Mouse (Mus musculus) left cerebral cortex, adult 2 months (tissue): ENCODE results near the gene Med9. TPM values are rescaled to one million over a fixed set of nuclear protein-coding genes. Genes with fewer than 3 reads are reported as not detected.

Experiments used
- DNase-seq, 2 experiments: peaks; one replicate each; pipeline ENCODE4 v3.0.0; 2021 to 2022; ENCODE audit warnings: low spot score in 2 of 2, mixed read lengths in 1 of 2; ENCODE audit errors: extremely low spot score in 1 of 2
- H3K27ac ChIP-seq: fragments of 200-600 bp; 2 replicates; pipeline ENCODE4 v1.8.1; 2022
- H3K4me3 ChIP-seq: fragments of 200-600 bp; 2 replicates; pipeline ENCODE4 v1.8.1; 2022
- CTCF ChIP-seq: fragments of 200-600 bp; IDR thresholded peaks from 2 replicates; pipeline ENCODE4 v1.8.1; 2022; ENCODE audit warnings: antibody characterized with exemption, mild to moderate bottlenecking, moderate library complexity
- intact Hi-C: fragments of 180-260 bp; cut with DNase I; formaldehyde crosslinking; loops from one replicate; pipeline ENCODE4 v1.15.1; 2025
- total RNA-seq, 2 experiments: library from RNA; stranded (reverse); gene quantifications; 2 replicates each; pipeline ENCODE4 v1.2.3; 2021

Gene Med9
- total RNA-seq, 2 experiments from 2014 or later, result 40.6 to 40.9 TPM

GRCm38 (mm10) chr11:59970780-59971179 is 22.8 kb downstream of the Med9 start:
- intact Hi-C loops, result no loop called here
- H3K4me3 ChIP-seq, result no peak overlapping the region
- TF ChIP-seq CTCF, result no peak
- no peak for DNase-seq
- H3K27ac ChIP-seq, result no peak overlapping the region

- TF ChIP-seq CTCF, result no peak
- H3K27ac ChIP-seq, result no peak overlapping the region
- intact Hi-C loops, result no loop called here
- no peak overlapping the region for H3K4me3 ChIP-seq
- DNase-seq, result no peak
These were observed 23.7 kb downstream of the Med9 start for GRCm38 (mm10) chr11:59971691-59972090.

- intact Hi-C loops, result no loop called here
- Histone ChIP-seq H3K4me3 (no peak overlapping the region), H3K27ac (no peak overlapping the region)
- DNase-seq, result no peak
- TF ChIP-seq CTCF, result no peak
These were observed 25.4 kb downstream of the Med9 start for GRCm38 (mm10) chr11:59973389-59973788.

GRCm38 (mm10) chr11:59975241-59975640 is 27.2 kb downstream of the Med9 start:
- Histone ChIP-seq H3K27ac (no peak overlapping the region), H3K4me3 (no peak overlapping the region)
- no peak for TF ChIP-seq CTCF
- DNase-seq, result no peak
- intact Hi-C loops, result no loop called here

- H3K4me3 ChIP-seq, result no peak overlapping the region
- intact Hi-C loops, result no loop called here
These were observed 29.8 kb downstream of the Med9 start for GRCm38 (mm10) chr11:59977831-59978230.

GRCm38 (mm10) chr11:59989406-59989805 is 41.4 kb downstream of the Med9 start:
- no peak for DNase-seq
- intact Hi-C loops, result no loop called here
- no peak overlapping the region for H3K4me3 ChIP-seq
- TF ChIP-seq CTCF, result no peak
- no peak overlapping the region for H3K27ac ChIP-seq

More at GRCm38 (mm10) chr11:59977831-59978230, 29.8 kb downstream of the Med9 start:
- no peak for TF ChIP-seq CTCF
- no peak for DNase-seq
- no peak overlapping the region for H3K27ac ChIP-seq

GRCm38 (mm10) chr11:59991365-59991764 is 43.4 kb downstream of the Med9 start:
- no peak for DNase-seq
- H3K4me3 ChIP-seq, result no peak overlapping the region
- TF ChIP-seq CTCF, result no peak
- intact Hi-C loops, result no loop called here
- H3K27ac ChIP-seq, result no peak overlapping the region

GRCm38 (mm10) chr11:59994318-59994717 is 46.3 kb downstream of the Med9 start:
- Histone ChIP-seq H3K4me3 (no peak overlapping the region), H3K27ac (no peak overlapping the region)
- intact Hi-C loops, result no loop called here
- no peak for DNase-seq
- TF ChIP-seq CTCF, result no peak

GRCm38 (mm10) chr11:60001231-60001980 is 53.4 kb downstream of the Med9 start:
- TF ChIP-seq CTCF, result no peak
- no peak for DNase-seq

GRCm38 (mm10) chr11:60003811-60004210 is 55.8 kb downstream of the Med9 start:
- Histone ChIP-seq H3K27ac (peak overlapping the region; percentile 77), H3K4me3 (no peak overlapping the region)
- peak; percentile 29 to 39 for DNase-seq
- intact Hi-C loops, result loop anchor here (2.0 kb wide), 1 partner anchor 41 kb away; no protein-coding TSS in a partner anchor
- no peak for TF ChIP-seq CTCF

More at GRCm38 (mm10) chr11:60001231-60001980, 53.4 kb downstream of the Med9 start:
- Histone ChIP-seq H3K4me3 (no peak overlapping the region), H3K27ac (no peak overlapping the region)
- intact Hi-C loops, result no loop called here

GRCm38 (mm10) chr11:60004716-60005115 is 56.7 kb downstream of the Med9 start:
- DNase-seq, result no peak
- H3K27ac ChIP-seq, result peak overlapping the region; percentile 77
- intact Hi-C loops, result loop anchor here (2.0 kb wide), 1 partner anchor 42 kb away; no protein-coding TSS in a partner anchor
- no peak overlapping the region for H3K4me3 ChIP-seq
- TF ChIP-seq CTCF, result no peak

- no peak for TF ChIP-seq CTCF
- no peak for DNase-seq
- Histone ChIP-seq H3K27ac (peak overlapping the region; percentile 7; the same call in 1 of the 2 replicates), H3K4me3 (no peak overlapping the region)
- intact Hi-C loops, result loop anchor here (2.0 kb wide), 1 partner anchor 43 kb away; no protein-coding TSS in a partner anchor
These were observed 57.9 kb downstream of the Med9 start for GRCm38 (mm10) chr11:60005866-60006265.

GRCm38 (mm10) chr11:60009451-60009850 is 61.4 kb downstream of the Med9 start:
- intact Hi-C loops, result no loop called here
- no peak for TF ChIP-seq CTCF
- H3K27ac ChIP-seq, result no peak overlapping the region

More at GRCm38 (mm10) chr11:60009451-60009850, 61.4 kb downstream of the Med9 start:
- H3K4me3 ChIP-seq, result no peak overlapping the region
- no peak for DNase-seq
